Mouse (Mus musculus) hindbrain, embryonic 15.5 days (tissue): ENCODE results near the gene Mst1r. TPM values are rescaled to one million over a fixed set of nuclear protein-coding genes. Genes with fewer than 3 reads are reported as not detected.

Source experiments
- ATAC-seq: fragments of 200-750 bp; cut with Nextera tagmentation; 2 replicates; pipeline ENCODE4 v1.8.0; 2017; ENCODE audit warnings: low read depth, moderate number of reproducible peaks, moderate TSS enrichment; ENCODE audit not compliant: low FRiP score
- H3K27ac ChIP-seq: fragments of 300-500 bp; sonication (generic); replicated peaks from 2 replicates; pipeline ENCODE4 v1.5.1; 2015; ENCODE audit warnings: mild to moderate bottlenecking, inconsistent platforms
- H3K27me3 ChIP-seq: fragments of 300-500 bp; sonication (generic); 2 replicates; pipeline ENCODE4 v1.6.1; 2015; ENCODE audit warnings: control low read depth, inconsistent platforms
- H3K36me3 ChIP-seq: fragments of 300-500 bp; sonication (generic); 2 replicates; pipeline ENCODE4 v1.6.1; 2015; ENCODE audit warnings: control low read depth, inconsistent platforms
- H3K4me1 ChIP-seq: fragments of 300-500 bp; sonication (generic); replicated peaks from 2 replicates; pipeline ENCODE4 v1.6.1; 2015; ENCODE audit warnings: control low read depth, inconsistent platforms
- H3K4me2 ChIP-seq: fragments of 300-500 bp; sonication (generic); 2 replicates; pipeline ENCODE4 v1.6.1; 2015; ENCODE audit warnings: moderate library complexity, mild to moderate bottlenecking, inconsistent platforms
- H3K4me3 ChIP-seq: fragments of 300-500 bp; sonication (generic); 2 replicates; pipeline ENCODE4 v1.5.1; 2015; ENCODE audit warnings: mild to moderate bottlenecking, inconsistent platforms
- H3K9ac ChIP-seq: fragments of 300-500 bp; sonication (generic); 2 replicates; pipeline ENCODE4 v1.6.1; 2015; ENCODE audit warnings: inconsistent platforms
- H3K9me3 ChIP-seq: fragments of 300-500 bp; sonication (generic); 2 replicates; pipeline ENCODE4 v1.6.1; 2016; ENCODE audit warnings: control low read depth, inconsistent platforms
- WGBS: fragments of 180-500 bp; shearing (Covaris S2); methylation state at CpG from one replicate; pipeline ENCODE4 v1.1.7; 2015; 5-methylcytosine and 5-hydroxymethylcytosine counted together
- polyA plus RNA-seq: library from polyadenylated mRNA; unstranded; fragments of >200 nt; fragmentation: Nextera tagmentation; extraction: Ambion mirVana; gene quantifications from 2 replicates; pipeline ENCODE4 v1.2.1, GENCODE M21; 2015

Mst1r gene
- polyA plus RNA-seq, 1 experiment from 2014 or later, result 1.9 TPM

DNA sequence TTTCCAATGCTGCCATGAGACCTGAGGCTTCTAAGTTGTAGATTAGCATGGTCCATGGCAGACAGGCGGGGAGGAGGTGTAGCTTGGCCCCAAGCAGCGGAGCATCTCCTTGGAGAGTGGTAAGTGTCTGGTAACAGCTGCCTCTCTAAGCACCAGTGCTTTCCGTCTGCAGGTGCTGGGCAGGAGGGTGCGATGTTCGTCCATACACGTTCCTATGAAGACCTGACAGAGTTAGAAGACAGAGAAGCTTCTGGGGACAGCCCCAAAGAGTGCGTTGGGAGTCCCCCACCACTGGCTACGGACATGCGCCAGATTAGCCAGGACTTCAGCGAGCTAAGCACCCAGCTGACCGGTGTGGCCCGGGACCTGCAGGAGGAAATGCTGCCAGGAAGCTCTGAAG is 6.8 kb upstream of the Mst1r start:
- no peak for ATAC-seq
- Histone ChIP-seq H3K36me3 (peaks cover 9% of the 10 kb centered on the region), H3K9ac (no peak overlapping the region), H3K9me3 (no peaks in the 10 kb centered on the region), H3K27me3 (peaks cover 11% of the 10 kb centered on the region; the same call in 1 of the 2 replicates), H3K27ac (no peak overlapping the region), H3K4me1 (peaks cover 15% of the 10 kb centered on the region), H3K4me2 (no peak overlapping the region), H3K4me3 (no peak overlapping the region)
- WGBS, result 77% methylated on average over 12 of the region's 12 CpGs

DNA sequence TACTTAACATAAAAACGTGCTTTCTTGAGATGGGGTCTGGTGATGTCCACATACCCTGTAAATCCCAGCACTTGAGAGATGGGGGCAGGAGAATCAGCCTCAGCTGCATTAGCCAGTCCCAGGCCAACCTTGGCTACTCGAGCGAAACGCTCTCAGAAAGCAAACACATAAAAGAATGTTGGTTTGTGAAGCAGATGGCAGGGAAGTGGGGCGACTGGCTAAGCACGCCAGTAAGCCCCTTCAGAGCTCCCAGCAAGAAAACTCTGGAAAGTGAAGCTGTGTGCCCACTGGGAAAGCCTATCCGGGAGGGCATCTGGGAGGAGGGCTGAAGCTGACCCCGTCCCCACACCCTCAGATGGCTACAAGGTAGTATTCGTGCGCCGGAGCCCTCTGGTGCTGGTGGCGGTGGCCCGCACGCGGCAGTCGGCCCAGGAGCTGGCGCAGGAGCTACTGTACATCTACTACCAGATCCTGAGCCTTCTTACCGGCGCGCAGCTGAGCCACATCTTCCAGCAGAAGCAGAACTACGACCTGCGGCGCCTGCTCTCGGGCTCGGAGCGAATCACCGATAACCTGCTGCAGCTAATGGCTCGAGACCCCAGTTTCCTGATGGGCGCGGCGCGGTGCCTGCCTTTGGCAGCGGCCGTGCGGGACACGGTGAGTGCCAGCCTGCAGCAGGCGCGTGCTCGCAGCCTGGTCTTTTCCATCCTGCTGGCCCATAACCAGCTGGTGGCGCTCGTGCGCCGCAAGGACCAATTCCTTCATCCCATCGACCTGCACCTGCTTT is 5.6 kb upstream of the Mst1r start:
- Histone ChIP-seq H3K4me3 (peak overlapping the region; percentile 38), H3K4me1 (peaks cover 17% of the 10 kb centered on the region), H3K27me3 (peaks cover 11% of the 10 kb centered on the region; the same call in 1 of the 2 replicates), H3K36me3 (peaks cover 9% of the 10 kb centered on the region), H3K9me3 (no peaks in the 10 kb centered on the region), H3K4me2 (peak overlapping the region; percentile 76), H3K9ac (peak overlapping the region; percentile 53), H3K27ac (peak overlapping the region; percentile 54)
- 4% methylated on average over 44 of the region's 44 CpGs for WGBS
- peak; percentile 78 for ATAC-seq

GRCm38 (mm10) chr9:107901627-107901914 is 5.1 kb upstream of the Mst1r start:
- Histone ChIP-seq H3K4me3 (peak overlapping the region; percentile 38), H3K4me2 (peak overlapping the region; percentile 76), H3K27ac (no peak overlapping the region), H3K4me1 (peaks cover 21% of the 10 kb centered on the region), H3K9ac (no peak overlapping the region), H3K9me3 (no peaks in the 10 kb centered on the region), H3K27me3 (peaks cover 11% of the 10 kb centered on the region; the same call in 1 of the 2 replicates), H3K36me3 (peaks cover 9% of the 10 kb centered on the region)
- WGBS, result 11% methylated on average over 17 of the region's 17 CpGs
- ATAC-seq, result no peak

GRCm38 (mm10) chr9:107904726-107905125 is 1.9 kb upstream of the Mst1r start:
- H3K4me3 ChIP-seq, result no peak overlapping the region
- H3K9me3 ChIP-seq, result no peaks in the 10 kb centered on the region
- peak; percentile 46 for ATAC-seq
- H3K9ac ChIP-seq, result no peak overlapping the region
- no peak overlapping the region for H3K4me2 ChIP-seq
- peaks cover 28% of the 10 kb centered on the region for H3K4me1 ChIP-seq
- peaks cover 4% of the 10 kb centered on the region; the same call in 1 of the 2 replicates for H3K27me3 ChIP-seq
- H3K27ac ChIP-seq, result no peak overlapping the region
- H3K36me3 ChIP-seq, result no peaks in the 10 kb centered on the region
- WGBS, result 2% methylated on average over 4 of the region's 4 CpGs

GRCm38 (mm10) chr9:107906967-107907800 is 511 bp downstream of the Mst1r start:
- Histone ChIP-seq H3K27me3 (no peaks in the 10 kb centered on the region), H3K4me2 (peak overlapping the region; percentile 53), H3K4me3 (peak overlapping the region; percentile 26), H3K9ac (peak overlapping the region; percentile 20; the same call in 1 of the 2 replicates), H3K36me3 (no peaks in the 10 kb centered on the region), H3K27ac (no peak overlapping the region), H3K4me1 (peaks cover 14% of the 10 kb centered on the region), H3K9me3 (no peaks in the 10 kb centered on the region)
- 45% methylated on average over 31 of the region's 31 CpGs for WGBS
- no peak for ATAC-seq

GRCm38 (mm10) chr9:107907801-107908120 is 1.1 kb downstream of the Mst1r start:
- Histone ChIP-seq H3K27ac (no peak overlapping the region), H3K4me2 (no peak overlapping the region), H3K9ac (no peak overlapping the region), H3K36me3 (no peaks in the 10 kb centered on the region), H3K4me3 (no peak overlapping the region), H3K4me1 (peaks cover 14% of the 10 kb centered on the region), H3K9me3 (no peaks in the 10 kb centered on the region), H3K27me3 (no peaks in the 10 kb centered on the region)
- no peak for ATAC-seq
- 79% methylated on average over 14 of the region's 14 CpGs for WGBS

GRCm38 (mm10) chr9:107908410-107909158 is 1.9 kb downstream of the Mst1r start:
- H3K4me3 ChIP-seq, result 0 out of 2 replicates have a peak overlapping the region, but pooled peaks have one; percentile 2
- no peaks in the 10 kb centered on the region for H3K9me3 ChIP-seq
- 24% methylated on average over 18 of the region's 18 CpGs for WGBS
- H3K36me3 ChIP-seq, result no peaks in the 10 kb centered on the region
- peak overlapping the region; percentile 11; the same call in 1 of the 2 replicates for H3K4me2 ChIP-seq
- H3K27ac ChIP-seq, result no peak overlapping the region
- no peak overlapping the region for H3K9ac ChIP-seq
- ATAC-seq, result no peak
- H3K27me3 ChIP-seq, result no peaks in the 10 kb centered on the region
- peaks cover 14% of the 10 kb centered on the region for H3K4me1 ChIP-seq

- 90% methylated on average over 15 of the region's 15 CpGs for WGBS
- no peak overlapping the region for H3K4me3 ChIP-seq
- no peak for ATAC-seq
- H3K4me2 ChIP-seq, result no peak overlapping the region
- no peaks in the 10 kb centered on the region for H3K27me3 ChIP-seq
- H3K27ac ChIP-seq, result no peak overlapping the region
- no peaks in the 10 kb centered on the region for H3K36me3 ChIP-seq
- H3K9me3 ChIP-seq, result no peaks in the 10 kb centered on the region
- H3K4me1 ChIP-seq, result peaks cover 11% of the 10 kb centered on the region
- H3K9ac ChIP-seq, result no peak overlapping the region
These were observed 3.5 kb downstream of the Mst1r start for GRCm38 (mm10) chr9:107910025-107910769.

DNA sequence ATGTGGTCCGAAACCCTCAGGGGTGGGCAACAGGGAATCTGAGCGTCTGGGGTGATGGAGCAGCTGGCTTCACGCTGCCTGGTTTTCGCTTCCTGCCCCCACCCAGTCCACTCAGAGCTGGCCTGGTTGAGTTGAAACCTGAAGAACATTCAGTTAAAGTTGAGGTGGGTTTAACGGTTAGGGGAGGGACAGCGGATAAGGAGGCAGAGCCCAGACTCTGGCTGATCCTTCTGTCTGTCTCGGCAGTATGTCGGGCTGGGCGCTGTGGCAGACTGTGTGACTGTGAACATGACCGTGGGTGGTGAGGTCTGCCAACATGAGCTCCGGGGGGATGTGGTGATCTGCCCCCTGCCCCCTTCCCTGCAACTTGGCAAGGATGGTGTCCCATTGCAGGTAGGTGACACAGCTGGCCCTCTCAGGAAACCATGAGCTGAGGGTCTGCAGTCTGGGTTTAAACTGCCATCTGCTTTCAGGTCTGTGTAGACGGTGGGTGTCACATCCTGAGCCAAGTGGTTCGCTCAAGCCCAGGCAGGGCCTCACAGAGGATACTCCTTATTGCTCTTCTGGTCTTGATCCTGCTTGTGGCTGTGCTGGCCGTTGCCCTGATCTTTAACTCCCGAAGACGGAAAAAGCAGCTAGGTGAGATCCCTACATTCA is 8.2 kb downstream of the Mst1r start:
- peaks cover 12% of the 10 kb centered on the region for H3K4me1 ChIP-seq
- H3K27me3 ChIP-seq, result no peaks in the 10 kb centered on the region
- no peak for ATAC-seq
- H3K4me3 ChIP-seq, result no peak overlapping the region
- no peaks in the 10 kb centered on the region for H3K36me3 ChIP-seq
- H3K9ac ChIP-seq, result no peak overlapping the region
- no peak overlapping the region for H3K4me2 ChIP-seq
- 89% methylated on average over 16 of the region's 16 CpGs for WGBS
- no peaks in the 10 kb centered on the region for H3K9me3 ChIP-seq
- no peak overlapping the region for H3K27ac ChIP-seq

- peak overlapping the region; percentile 45; the same call in 1 of the 2 replicates for H3K27ac ChIP-seq
- H3K27me3 ChIP-seq, result no peaks in the 10 kb centered on the region
- no peaks in the 10 kb centered on the region for H3K36me3 ChIP-seq
- WGBS, result 30% methylated on average over 13 of the region's 13 CpGs
- H3K4me2 ChIP-seq, result peak overlapping the region; percentile 17; the same call in 1 of the 2 replicates
- peaks cover 12% of the 10 kb centered on the region for H3K4me1 ChIP-seq
- H3K9ac ChIP-seq, result 0 out of 2 replicates have a peak overlapping the region, but pooled peaks have one; percentile 7
- no peak overlapping the region for H3K4me3 ChIP-seq
- no peak for ATAC-seq
- no peaks in the 10 kb centered on the region for H3K9me3 ChIP-seq
These were observed 11.4 kb downstream of the Mst1r start for GRCm38 (mm10) chr9:107917895-107918608.
